Mouse (Mus musculus): ENCODE data around the gene Vmn1r6. TPM values are rescaled to one million over a fixed set of nuclear protein-coding genes. Genes with fewer than 3 reads are reported as not detected.
"Not testable (repeated sequence)": the region's sequence is repeated elsewhere in the genome, so short reads cannot be mapped to it uniquely, and the experiment has no call there.

The Vmn1r6 gene
- not detected in 2 replicates for polyA plus RNA-seq (2011; ENCODE audit: insufficient read depth, insufficient read length, low replicate concordance, missing spikeins)

GRCm38 (mm10) chr6:56996943-56997342 is at the start of gene Vmn1r6:
Gene Vmn1r6 (plus strand): TSS chr6:56997243.
- WGBS, result 84% methylated on average over 2 of the region's 2 CpGs

GRCm38 (mm10) chr6:56956436-56956835 is 40.6 kb upstream of the Vmn1r6 start:
- H3K27ac ChIP-seq (ENCODE audit: control insufficient read depth, insufficient read depth, low read depth, low read length, poor library complexity), result no peak overlapping the region
- no peak for TF ChIP-seq CTCF (IDR thresholded peaks at IDR 0.05; ENCODE audit: control insufficient read depth, insufficient read depth, low read length)
- TF ChIP-seq POLR2A (IDR thresholded peaks at IDR 0.05; ENCODE audit: borderline replicate concordance, control insufficient read depth, low read depth, low read length), result no peak
- H3K4me3 ChIP-seq (replicated peaks; ENCODE audit: control insufficient read depth, low read depth, low read length), result no peak overlapping the region
- H3K4me1 ChIP-seq (ENCODE audit: control insufficient read depth, insufficient read depth, low read length), result no peaks in the 10 kb centered on the region
- WGBS, result 73% methylated on average over 5 of the region's 5 CpGs

More at GRCm38 (mm10) chr6:56996943-56997342, at the start of gene Vmn1r6:
- TF ChIP-seq CTCF (IDR thresholded peaks at IDR 0.05; ENCODE audit: control insufficient read depth, insufficient read depth, low read length) (no peak), POLR2A (IDR thresholded peaks at IDR 0.05; ENCODE audit: borderline replicate concordance, control insufficient read depth, low read depth, low read length) (no peak)
- H3K27ac ChIP-seq (ENCODE audit: control insufficient read depth, insufficient read depth, low read depth, low read length, poor library complexity), result no peak within 1 kb of the TSS
- no peaks in the 10 kb centered on the region for H3K4me1 ChIP-seq (ENCODE audit: control insufficient read depth, insufficient read depth, low read length)
- H3K4me3 ChIP-seq (replicated peaks; ENCODE audit: control insufficient read depth, low read depth, low read length), result no peak within 1 kb of the TSS

- Histone ChIP-seq H3K27ac (ENCODE audit: control insufficient read depth, insufficient read depth, low read depth, low read length, poor library complexity) (no peak within 1 kb of the TSS), H3K4me3 (replicated peaks; ENCODE audit: control insufficient read depth, low read depth, low read length) (no peak within 1 kb of the TSS), H3K4me1 (ENCODE audit: control insufficient read depth, insufficient read depth, low read length) (no peaks in the 10 kb centered on the region)
- TF ChIP-seq CTCF (IDR thresholded peaks at IDR 0.05; ENCODE audit: control insufficient read depth, insufficient read depth, low read length), result no peak
- no peak for TF ChIP-seq POLR2A (IDR thresholded peaks at IDR 0.05; ENCODE audit: borderline replicate concordance, control insufficient read depth, low read depth, low read length)
Measured at GRCm38 (mm10) chr6:56969973-56970372, 27.1 kb upstream of the Vmn1r6 start, which contains the start of gene Vmn1r5. Gene Vmn1r5 (plus strand): TSS chr6:56970273.

- H3K4me3 ChIP-seq (replicated peaks; ENCODE audit: control insufficient read depth, low read depth, low read length); H3K4me1 ChIP-seq (ENCODE audit: control insufficient read depth, insufficient read depth, low read length); H3K27ac ChIP-seq (ENCODE audit: control insufficient read depth, insufficient read depth, low read depth, low read length, poor library complexity): not testable (repeated sequence)
- WGBS, result 75% methylated on average over 2 of the region's 2 CpGs
Measured at GRCm38 (mm10) chr6:57025224-57025623, 28.2 kb downstream of the Vmn1r6 start, which contains the start of gene Vmn1r7. Gene Vmn1r7 (minus strand): TSS chr6:57025324.

- TF ChIP-seq CTCF (IDR thresholded peaks at IDR 0.05; ENCODE audit: control insufficient read depth, insufficient read depth, low read length) (no peak), POLR2A (IDR thresholded peaks at IDR 0.05; ENCODE audit: borderline replicate concordance, control insufficient read depth, low read depth, low read length) (no peak)
- Histone ChIP-seq H3K4me3 (replicated peaks; ENCODE audit: control insufficient read depth, low read depth, low read length) (no peak within 1 kb of the TSS), H3K27ac (ENCODE audit: control insufficient read depth, insufficient read depth, low read depth, low read length, poor library complexity) (no peak within 1 kb of the TSS), H3K4me1 (ENCODE audit: control insufficient read depth, insufficient read depth, low read length) (no peaks in the 10 kb centered on the region)
Measured at GRCm38 (mm10) chr6:57031984-57032383, 34.9 kb downstream of the Vmn1r6 start, which contains the start of gene Vmn1r8. Gene Vmn1r8 (plus strand): TSS chr6:57032284.

GRCm38 (mm10) chr6:57034674-57035073 is 37.6 kb downstream of the Vmn1r6 start:
- Histone ChIP-seq H3K4me1 (ENCODE audit: control insufficient read depth, insufficient read depth, low read length) (no peaks in the 10 kb centered on the region), H3K27ac (ENCODE audit: control insufficient read depth, insufficient read depth, low read depth, low read length, poor library complexity) (no peak overlapping the region), H3K4me3 (replicated peaks; ENCODE audit: control insufficient read depth, low read depth, low read length) (no peak overlapping the region)
- 26% methylated on average over 2 of the region's 2 CpGs for WGBS
- TF ChIP-seq POLR2A (IDR thresholded peaks at IDR 0.05; ENCODE audit: borderline replicate concordance, control insufficient read depth, low read depth, low read length), result no peak
- TF ChIP-seq CTCF (IDR thresholded peaks at IDR 0.05; ENCODE audit: control insufficient read depth, insufficient read depth, low read length), result no peak

Other genes with a start within 250 kb of the Vmn1r6 start
- 12.8 and 15.3 TPM in 2 replicates for gene Kbtbd2, start 199.4 kb upstream of the Vmn1r6 start, polyA plus RNA-seq (2011; ENCODE audit: insufficient read depth, insufficient read length, low replicate concordance, missing spikeins)
- 5.5 and 15.3 TPM in 2 replicates for gene Fkbp9, start 165.2 kb upstream of the Vmn1r6 start, polyA plus RNA-seq (2011; ENCODE audit: insufficient read depth, insufficient read length, low replicate concordance, missing spikeins)
- 188 and 205 TPM in 2 replicates for gene Nt5c3, start 73.3 kb upstream of the Vmn1r6 start, polyA plus RNA-seq (2011; ENCODE audit: insufficient read depth, insufficient read length, low replicate concordance, missing spikeins)
- 0.63 TPM in 1 of 2 replicates, not detected in the other for gene Vmn1r4, start 73.2 kb upstream of the Vmn1r6 start, polyA plus RNA-seq (2011; ENCODE audit: insufficient read depth, insufficient read length, low replicate concordance, missing spikeins)
- gene Vmn1r5, start 27.0 kb upstream of the Vmn1r6 start, polyA plus RNA-seq (2011; ENCODE audit: insufficient read depth, insufficient read length, low replicate concordance, missing spikeins), result not detected in 2 replicates
- gene Vmn1r7, start 28.1 kb downstream of the Vmn1r6 start, polyA plus RNA-seq (2011; ENCODE audit: insufficient read depth, insufficient read length, low replicate concordance, missing spikeins), result not detected in 2 replicates
- gene Vmn1r8, start 35.0 kb downstream of the Vmn1r6 start, polyA plus RNA-seq (2011; ENCODE audit: insufficient read depth, insufficient read length, low replicate concordance, missing spikeins), result not detected in 2 replicates
- gene Vmn1r9, start 69.5 kb downstream of the Vmn1r6 start, polyA plus RNA-seq (2011; ENCODE audit: insufficient read depth, insufficient read length, low replicate concordance, missing spikeins), result not detected in 2 replicates
- not detected in 2 replicates for gene Vmn1r10, start 112.2 kb downstream of the Vmn1r6 start, polyA plus RNA-seq (2011; ENCODE audit: insufficient read depth, insufficient read length, low replicate concordance, missing spikeins)
- not detected in 2 replicates for gene Vmn1r11, start 136.2 kb downstream of the Vmn1r6 start, polyA plus RNA-seq (2011; ENCODE audit: insufficient read depth, insufficient read length, low replicate concordance, missing spikeins)
- not detected in 2 replicates for gene Vmn1r12, start 159.7 kb downstream of the Vmn1r6 start, polyA plus RNA-seq (2011; ENCODE audit: insufficient read depth, insufficient read length, low replicate concordance, missing spikeins)
- 5.4 and 8.5 TPM in 2 replicates for gene Vmn1r13, start 206.0 kb downstream of the Vmn1r6 start, polyA plus RNA-seq (2011; ENCODE audit: insufficient read depth, insufficient read length, low replicate concordance, missing spikeins)
- not detected in 2 replicates for gene Vmn1r14, start 234.4 kb downstream of the Vmn1r6 start, polyA plus RNA-seq (2011; ENCODE audit: insufficient read depth, insufficient read length, low replicate concordance, missing spikeins)